8 mouse cellular contexts compared by ENCODE assay signal in genomic region chr7:74011976-74012857, GRCm38 (mm10). TPM values are rescaled to one million over a fixed set of nuclear protein-coding genes. Genes with fewer than 3 reads are reported as not detected.
DNase-seq lines count a peak whose midpoint lies in the region; ATAC-seq and TF ChIP-seq lines count a peak whose summit lies in the region.

No protein-coding gene starts in this region.

- 2% methylated on average over 43 of the region's 43 CpGs for WGBS in forebrain, embryonic 13.5 days
- WGBS in limb, embryonic 11.5 days: 4% methylated on average over 43 of the region's 43 CpGs
- 4% methylated on average over 42 of the region's 43 CpGs for WGBS in neural tube, embryonic 14.5 days

- H3K9me3 ChIP-seq in ES-E14 (ENCODE audit: control insufficient read depth, insufficient read depth, low read depth, low read length): no peaks in the 10 kb centered on the region
- H3K9me3 ChIP-seq in forebrain, embryonic 13.5 days (replicated peaks): no peaks in the 10 kb centered on the region
- H3K9me3 ChIP-seq in limb, embryonic 11.5 days (ENCODE audit: control insufficient read depth, low read length): no peaks in the 10 kb centered on the region
- no peaks in the 10 kb centered on the region for H3K9me3 ChIP-seq in neural tube, embryonic 14.5 days (ENCODE audit: control insufficient read depth, low read length)

- H3K4me1 ChIP-seq in ES-E14 (ENCODE audit: control insufficient read depth in 2 of 2, insufficient read depth in 2 of 2, low read length in 2 of 2, poor library complexity in 1 of 2): peaks cover 0 to 2% of the 10 kb centered on the region in 2 experiments; a peak in 1 of 4 replicates
- H3K4me1 ChIP-seq in forebrain, embryonic 13.5 days: peaks cover 54% of the 10 kb centered on the region
- 0 out of 2 replicates have a peak, but pooled peaks cover 4% of the 10 kb centered on the region for H3K4me1 ChIP-seq in limb, embryonic 11.5 days (ENCODE audit: control insufficient read depth, insufficient read depth, low read length)
- peaks cover 43% of the 10 kb centered on the region for H3K4me1 ChIP-seq in neural tube, embryonic 14.5 days (ENCODE audit: control insufficient read depth, insufficient read depth, low read length)

- H3K4me3 ChIP-seq in gastrocnemius, adult 2 months: peak overlapping the region; percentile 80
- peak overlapping the region; percentile 65 to 78 for H3K4me3 ChIP-seq in ES-E14 (ENCODE audit: insufficient read depth in 1 of 2, low read depth in 1 of 2, low read length in 2 of 2, poor library complexity in 1 of 2, severe bottlenecking in 1 of 2)
- peak overlapping the region; percentile 95 for H3K4me3 ChIP-seq in forebrain, embryonic 13.5 days
- peak overlapping the region; percentile 91 for H3K4me3 ChIP-seq in limb, embryonic 11.5 days (ENCODE audit: low read depth, low read length)
- H3K4me3 ChIP-seq in neural tube, embryonic 14.5 days (ENCODE audit: low read depth, low read length): peak overlapping the region; percentile 94

- peak overlapping the region; percentile 80 for H3K4me2 ChIP-seq in forebrain, embryonic 13.5 days
- peak overlapping the region; percentile 91 for H3K4me2 ChIP-seq in limb, embryonic 11.5 days (ENCODE audit: low read depth, severe bottlenecking)
- peak overlapping the region; percentile 83 for H3K4me2 ChIP-seq in neural tube, embryonic 14.5 days (ENCODE audit: low read depth, low read length)

- intact Hi-C loops in gastrocnemius, adult 2 months (cut with DNase I): loop anchor here (10.0 kb wide), 1 partner anchor 357 kb away; no protein-coding TSS in a partner anchor

- H3K27ac ChIP-seq in gastrocnemius, adult 2 months: no peak overlapping the region
- H3K27ac ChIP-seq in ES-E14 (ENCODE audit: insufficient read depth, low read depth, low read length, poor library complexity, severe bottlenecking): no peak overlapping the region
- H3K27ac ChIP-seq in forebrain, embryonic 13.5 days: peak overlapping the region; percentile 98
- 0 out of 2 replicates have a peak overlapping the region, but pooled peaks have one; percentile 77 for H3K27ac ChIP-seq in limb, embryonic 11.5 days (replicated peaks; ENCODE audit: low read depth, low read length)
- H3K27ac ChIP-seq in neural tube, embryonic 14.5 days (ENCODE audit: low read depth, low read length): peak overlapping the region; percentile 96

- H3K36me3 ChIP-seq in ES-E14 (ENCODE audit: control insufficient read depth, insufficient read depth, low read length, poor library complexity, severe bottlenecking): no peaks in the 10 kb centered on the region
- H3K36me3 ChIP-seq in forebrain, embryonic 13.5 days (ENCODE audit: poor library complexity, severe bottlenecking): no peaks in the 10 kb centered on the region
- no peaks in the 10 kb centered on the region for H3K36me3 ChIP-seq in limb, embryonic 11.5 days (ENCODE audit: control insufficient read depth, insufficient read depth, low read length)
- no peaks in the 10 kb centered on the region for H3K36me3 ChIP-seq in neural tube, embryonic 14.5 days (ENCODE audit: control insufficient read depth, insufficient read depth, low read length)

- peaks cover 11% of the 10 kb centered on the region; the same call in 1 of the 2 replicates for H3K27me3 ChIP-seq in forebrain, embryonic 13.5 days
- H3K27me3 ChIP-seq in limb, embryonic 11.5 days (ENCODE audit: control insufficient read depth, insufficient read depth, low read length): peaks cover 9% of the 10 kb centered on the region
- H3K27me3 ChIP-seq in neural tube, embryonic 14.5 days (ENCODE audit: control insufficient read depth, insufficient read depth, low read length): no peaks in the 10 kb centered on the region; the same call in 1 of the 2 replicates

- in situ Hi-C loops in ES-E14 (cut with MboI; ENCODE audit: low sequenced_read_pairs in 2 of 2, unreplicated experiment in 2 of 2): loop anchor here in 1 of 2 experiments (10.0 to 25.0 kb wide), 2 partner anchors 357 to 625 kb away; partner anchors contain the start of gene Rgma

- TF ChIP-seq CTCF in gastrocnemius, adult 2 months (IDR thresholded peaks at IDR 0.05): no peak

- peak; percentile 36 for ATAC-seq in forebrain, embryonic 13.5 days
- ATAC-seq in limb, embryonic 11.5 days (ENCODE audit: insufficient number of reproducible peaks, low FRiP score, low TSS enrichment, low read depth): peak; percentile 27; the same call in 1 of the 2 replicates
- ATAC-seq in neural tube, embryonic 14.5 days (ENCODE audit: low read depth): peak; percentile 44
- ATAC-seq in megakaryocyte progenitor cell, adult 5-6 weeks (replicated peaks; ENCODE audit: poor library complexity): no peak
- no peak for ATAC-seq in megakaryocyte-erythroid progenitor cell, adult 5-6 weeks (replicated peaks; ENCODE audit: low FRiP score, low TSS enrichment, poor library complexity, severe bottlenecking)

- peak overlapping the region; percentile 59 for H3K9ac ChIP-seq in ES-E14 (ENCODE audit: insufficient read depth, low read depth, low read length, poor library complexity, severe bottlenecking)
- peak overlapping the region; percentile 99 for H3K9ac ChIP-seq in forebrain, embryonic 13.5 days
- H3K9ac ChIP-seq in limb, embryonic 11.5 days (ENCODE audit: low read length): peak overlapping the region; percentile 94
- peak overlapping the region; percentile 100 for H3K9ac ChIP-seq in neural tube, embryonic 14.5 days (replicated peaks; ENCODE audit: low read depth, low read length)

- DNase-seq in gastrocnemius, adult 2 months: peak; percentile 21
- DNase-seq in gastrocnemius, adult 18-20 months (ENCODE audit: low spot score): no peak
- no peak for DNase-seq in ES-E14 (ENCODE audit: low read depth, low spot score)
- peak; percentile 62 for DNase-seq in limb, embryonic 11.5 days (ENCODE audit: low spot score)

TF ChIP-seq in ES-E14, 5 proteins besides CTCF, POLR2A, EP300 and RAD21:
- TF ChIP-seq CHD2 (IDR thresholded peaks at IDR 0.05; ENCODE audit: low read depth, low read length) (no peak), MAFK (IDR thresholded peaks at IDR 0.05; ENCODE audit: insufficient read depth, low read depth, low read length) (no peak), ZNF384 (IDR thresholded peaks at IDR 0.05; ENCODE audit: low read depth, low read length) (no peak), HCFC1 (IDR thresholded peaks at IDR 0.05; ENCODE audit: borderline replicate concordance, insufficient read depth, low read length) (no peak), ZC3H11A (IDR thresholded peaks at IDR 0.05; ENCODE audit: borderline replicate concordance, low read depth, low read length) (no peak)

RNA-seq across cellular contexts. Expression of gene St8sia2, which starts 1.3 kb away (rescaled TPM):
- total RNA-seq in gastrocnemius, adult 2 months (2021): under 1 TPM; 0.33 to 0.42 TPM
- total RNA-seq in gastrocnemius, adult 18-20 months (2021): under 1 TPM; 0.09 to 0.24 TPM
- total RNA-seq in ES-E14 (2012; rRNA removed): 0.26 and 0.36 TPM in 2 replicates
- 53.2 and 58.8 TPM in 2 replicates for polyA plus RNA-seq in forebrain, embryonic 13.5 days (2015; fragmentation: Nextera tagmentation; extraction: Ambion mirVana)
- polyA plus RNA-seq in limb, embryonic 11.5 days (2014; fragmentation: Nextera tagmentation; extraction: Ambion mirVana): 22.6 and 24.2 TPM in 2 replicates
- polyA plus RNA-seq in neural tube, embryonic 14.5 days (2014; fragmentation: Nextera tagmentation; extraction: Ambion mirVana): 97.9 and 102 TPM in 2 replicates
- total RNA-seq in megakaryocyte progenitor cell, adult 5-6 weeks (2015): not detected in 2 replicates
- total RNA-seq in megakaryocyte progenitor cell, adult 5-6 weeks (2017): 0.17 TPM in 1 of 2 replicates, not detected in the other
- 0.49 TPM in 1 of 2 replicates, not detected in the other for total RNA-seq in megakaryocyte-erythroid progenitor cell, adult 5-6 weeks (2014; fragmentation: Nextera tagmentation)
- total RNA-seq in megakaryocyte-erythroid progenitor cell, adult 5-6 weeks (2017): 0.19 TPM in 1 of 2 replicates, not detected in the other

Comparison
In these comparisons a context has a peak if more than half of its experiments do, and no peak if none do; other contexts are left out.
1. DNase-seq: peak in gastrocnemius, adult 2 months (single experiment) and limb, embryonic 11.5 days (single experiment); none in gastrocnemius, adult 18-20 months (single experiment) and ES-E14 (single experiment).
2. H3K27ac ChIP-seq: peak in forebrain, embryonic 13.5 days (single experiment), limb, embryonic 11.5 days (single experiment) and neural tube, embryonic 14.5 days (single experiment); none in gastrocnemius, adult 2 months (single experiment) and ES-E14 (single experiment).
3. ATAC-seq: peak in forebrain, embryonic 13.5 days (single experiment), limb, embryonic 11.5 days (single experiment) and neural tube, embryonic 14.5 days (single experiment); none in megakaryocyte progenitor cell, adult 5-6 weeks (single experiment) and megakaryocyte-erythroid progenitor cell, adult 5-6 weeks (single experiment).
4. Peak in every context shown above with its lines, with median percentiles within 50 percentile points of each other: H3K4me3 ChIP-seq, H3K9ac ChIP-seq and H3K4me2 ChIP-seq.